Mouse (Mus musculus) liver (tissue): ENCODE measurements around the gene Ndufaf3.
A peak's percentile ranks its signal among the peaks of the same experiment; 100 is the strongest.

Experiments used
- DNase-seq: peaks from one replicate; pipeline ENCODE4 v3.0.0-alpha.2; 2020; ENCODE audit warnings: mixed read lengths

Ndufaf3 gene

DNA sequence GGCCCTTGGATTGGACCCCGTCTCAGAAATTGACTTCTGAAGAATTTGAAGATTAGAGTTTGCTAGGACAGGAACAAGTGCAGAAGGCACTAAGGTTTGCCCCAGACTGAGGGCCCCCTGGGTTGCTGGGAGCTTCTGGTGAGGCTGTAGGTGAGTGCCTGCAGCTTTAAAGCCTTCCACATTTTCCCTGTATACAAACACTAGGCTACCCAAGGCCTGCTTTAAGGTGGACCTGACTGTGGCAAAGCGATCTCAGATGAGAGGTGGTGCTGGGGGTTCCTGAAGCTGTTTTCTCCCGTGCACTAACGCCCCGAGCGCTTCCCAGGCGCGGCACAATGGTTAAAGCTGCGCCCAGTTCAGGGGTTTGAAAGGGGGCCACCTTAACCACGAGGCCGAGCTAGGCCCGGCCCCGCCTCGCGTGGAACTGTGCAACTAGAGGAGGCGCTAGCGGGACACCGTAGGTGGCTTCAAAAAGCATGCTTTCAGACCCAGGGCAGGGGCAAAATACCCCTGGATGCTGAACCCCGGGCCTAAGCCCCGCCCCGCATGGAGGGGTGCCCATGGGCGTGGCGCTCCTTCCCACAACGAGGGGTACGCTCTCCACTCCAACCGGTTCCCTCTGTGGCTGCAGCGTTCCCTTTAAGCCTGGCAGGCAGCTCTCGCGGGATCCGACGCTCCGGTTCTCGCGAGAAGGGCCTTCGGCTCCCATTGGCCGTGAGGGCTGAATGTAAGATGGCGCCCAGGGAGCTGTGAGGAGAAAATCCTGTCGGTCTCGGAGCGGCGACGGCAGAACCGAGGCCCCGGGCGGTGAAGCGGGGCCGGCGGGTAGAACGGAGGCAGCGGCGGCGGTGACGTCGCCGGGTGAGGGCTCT lies 50.6 kb downstream of the Ndufaf3 start, which contains the start of gene Qrich1:
Qrich1 (plus strand) TSS at position 427 of the 872 bp plus-strand sequence.
- peak; percentile 95 for DNase-seq
